Mouse (Mus musculus): ENCODE measurements around the gene Hipk1.

DNA sequence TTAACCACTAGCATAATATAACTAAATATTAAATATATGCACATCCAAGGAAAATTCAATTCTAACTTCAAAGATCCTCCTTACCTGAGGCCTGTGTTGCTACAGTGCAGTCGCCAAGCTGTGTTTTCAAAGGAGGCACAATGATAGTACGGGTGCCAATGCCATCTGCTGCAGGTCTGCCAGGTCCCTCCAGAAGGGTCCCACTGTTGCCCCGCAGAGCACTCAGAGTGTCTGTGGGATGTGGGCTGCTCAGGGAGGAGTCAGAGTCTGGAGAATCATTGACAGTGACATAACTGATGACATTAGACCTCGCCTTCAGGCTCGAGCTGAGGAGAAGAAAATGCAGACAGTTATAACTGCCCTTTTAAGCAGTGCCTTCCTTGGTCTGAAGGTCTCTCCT is 44.7 kb downstream of the Hipk1 start:
- no peak for TF ChIP-seq CTCF (conservative IDR thresholded peaks at IDR 0.05; ENCODE audit: low read length)
- TF ChIP-seq NANOG (IDR thresholded peaks at IDR 0.05; ENCODE audit: borderline replicate concordance, low read length) = no peak
- TF ChIP-seq POU5F1 (IDR thresholded peaks at IDR 0.05; ENCODE audit: borderline replicate concordance, low read length) = no peak
